Mouse (Mus musculus): ENCODE results near the gene Kifc5b.

- TF ChIP-seq POLR2A (IDR thresholded peaks at IDR 0.05; ENCODE audit: insufficient read length, low read depth) (no peak), TCF12 (IDR thresholded peaks at IDR 0.05; ENCODE audit: insufficient read depth, poor library complexity, severe bottlenecking) (no peak), CEBPB (IDR thresholded peaks at IDR 0.05; ENCODE audit: insufficient read depth, poor library complexity, severe bottlenecking) (no peak)
Measured at GRCm38 (mm10) chr17:26957872-26958271, 41.0 kb downstream of the Kifc5b start.
